Mouse (Mus musculus): ENCODE results near the gene Fhl3.

The Fhl3 gene

GRCm38 (mm10) chr4:124755526-124755925 lies 55.0 kb downstream of the Fhl3 start:
- DNase-seq (ENCODE audit: low read depth, low spot score): peak; percentile 22
